ENCODE assay signal across 36 mouse cellular contexts in the genomic region with DNA sequence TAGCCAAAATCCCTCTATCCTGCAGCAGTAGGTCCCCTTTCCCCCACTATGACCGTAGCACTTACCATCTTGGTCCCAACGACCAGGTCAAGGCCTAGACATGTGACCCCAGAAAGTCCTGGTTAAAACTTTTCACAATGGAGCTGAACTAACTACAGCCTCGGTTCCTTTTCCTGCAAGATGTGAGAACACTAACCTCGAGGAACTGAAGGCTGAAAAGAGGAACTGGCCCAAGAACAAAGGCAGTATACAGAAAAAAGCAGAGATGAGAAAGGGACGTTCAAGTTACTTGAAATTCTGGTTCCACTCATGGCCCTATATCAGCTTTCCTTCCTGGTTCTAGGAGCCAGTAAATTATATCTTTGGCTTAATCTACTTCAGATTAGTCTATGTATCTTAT.
A peak's percentile ranks its signal among the peaks of the same experiment; 100 is the strongest.
DNase-seq lines count a peak whose midpoint lies in the region; ATAC-seq and TF ChIP-seq lines count a peak whose summit lies in the region.
"Had no signal": no experiment of that assay in that cellular context is flagged by ENCODE, and none has a peak within 500 bp of the region (broad histone marks: within the 10 kb centered on the region; RNA-seq: fewer than 3 reads in every experiment).

No protein-coding gene starts in this region.

- no peak for ATAC-seq in liver, embryonic 11.5 days (replicated peaks; ENCODE audit: low FRiP score)
- peak; percentile 71 to 74 for ATAC-seq in hematopoietic stem cell, adult 5-6 weeks (replicated peaks in 1 of 2; ENCODE audit: insufficient read depth in 1 of 2, low FRiP score in 2 of 2, low TSS enrichment in 1 of 2, low read depth in 1 of 2, poor library complexity in 2 of 2, severe bottlenecking in 2 of 2)
- ATAC-seq: activated CD4-positive, CD25-positive, alpha-beta regulatory T cell, adult 4 months; CD4-positive, CD25-positive, alpha-beta regulatory T cell, adult 4 months; forebrain, embryonic 14.5 days; inflammation-experienced regulatory T-cells, adult 6 months had no signal

- H3K36me3 ChIP-seq in liver, adult 2 months (ENCODE audit: control insufficient read depth, insufficient read depth, low read length), result no peaks in the 10 kb centered on the region
- no peaks in the 10 kb centered on the region for H3K36me3 ChIP-seq in liver, embryonic 11.5 days (ENCODE audit: control insufficient read depth, insufficient read depth, low read length)
- no peaks in the 10 kb centered on the region for H3K36me3 ChIP-seq in splenic B cell, adult 2 months (ENCODE audit: control insufficient read depth, insufficient read depth, low read length, poor library complexity, severe bottlenecking)
- H3K36me3 ChIP-seq: embryonic facial prominence, embryonic 12.5 days; heart, embryonic 12.5 days; kidney, embryonic 15.5 days; limb, embryonic 13.5 days; lung, embryonic 15.5 days; neural tube, embryonic 15.5 days had no signal

- peak; percentile 16 for DNase-seq in liver, adult 2 months (ENCODE audit: extremely low read depth, low read depth, low spot score)
- no peak for DNase-seq in liver, embryonic 11.5 days (ENCODE audit: low spot score)
- peak; percentile 20 to 40 for DNase-seq in spleen, postnatal 36 days (ENCODE audit: low spot score in 2 of 2)
- DNase-seq in spleen, adult 12 weeks (ENCODE audit: low spot score), result no peak
- peak; percentile 39 for DNase-seq in splenic B cell, adult 2 months (ENCODE audit: low read depth, low spot score)
- DNase-seq in retina, postnatal 1 day, result no peak
- no peak for DNase-seq in cerebellum, adult 11 months
- DNase-seq: adrenal gland, adult 2 months; adrenal gland, postnatal 36 days; cerebellum, adult 8-10 months; cerebellum, postnatal 36 days; embryo, embryonic 11 days; gastrocnemius, postnatal 25 days; heart, adult 2 months; heart, postnatal 4 days; kidney, adult 18-20 months; kidney, postnatal 36 days; midbrain, embryonic 14.5 days; thymus, adult 18-20 months; thymus, postnatal 25 days had no signal

- H3K9me3 ChIP-seq in liver, embryonic 11.5 days (ENCODE audit: control insufficient read depth, low read length), result no peaks in the 10 kb centered on the region
- H3K9me3 ChIP-seq: embryonic facial prominence, embryonic 12.5 days; heart, embryonic 12.5 days; kidney, embryonic 15.5 days; limb, embryonic 13.5 days; lung, embryonic 15.5 days; neural tube, embryonic 15.5 days had no signal

- H3K4me1 ChIP-seq in liver, adult 2 months (ENCODE audit: control insufficient read depth, insufficient read depth, low read length), result no peaks in the 10 kb centered on the region
- H3K4me1 ChIP-seq in liver, embryonic 11.5 days (replicated peaks; ENCODE audit: control insufficient read depth, insufficient read depth, low read length), result no peaks in the 10 kb centered on the region
- H3K4me1 ChIP-seq: embryonic facial prominence, embryonic 12.5 days; heart, embryonic 12.5 days; kidney, embryonic 15.5 days; limb, embryonic 13.5 days; lung, embryonic 15.5 days; neural tube, embryonic 15.5 days had no signal

- H3K4me3 ChIP-seq in liver, adult 2 months (ENCODE audit: insufficient read depth, low read depth, low read length), result no peak overlapping the region
- H3K4me3 ChIP-seq in liver, embryonic 11.5 days (ENCODE audit: low read depth, low read length), result no peak overlapping the region
- H3K4me3 ChIP-seq: embryonic facial prominence, embryonic 12.5 days; heart, adult 2 months; heart, embryonic 12.5 days; kidney, embryonic 15.5 days; layer of hippocampus, adult 2 months; limb, embryonic 13.5 days; lung, embryonic 15.5 days; megakaryocyte, embryonic 14.5 days; neural tube, embryonic 15.5 days had no signal

- WGBS in liver, adult 2 months, result 78% methylated on average over 5 of the region's 5 CpGs
- 50% methylated on average over 5 of the region's 5 CpGs for WGBS in liver, embryonic 11.5 days

- no peak for TF ChIP-seq POLR2A in liver, adult 2 months (IDR thresholded peaks at IDR 0.05; ENCODE audit: extremely low read depth, insufficient read depth, low read length)

- no peak overlapping the region for H3K27ac ChIP-seq in liver, adult 2 months (replicated peaks; ENCODE audit: insufficient read depth, low read depth, low read length)
- H3K27ac ChIP-seq in liver, embryonic 11.5 days (ENCODE audit: low read depth, low read length), result no peak overlapping the region
- H3K27ac ChIP-seq: embryonic facial prominence, embryonic 12.5 days; heart, adult 2 months; hindbrain, embryonic 14.5 days; kidney, embryonic 15.5 days; layer of hippocampus, adult 2 months; limb, embryonic 13.5 days; liver, embryonic 14.5 days; lung, embryonic 15.5 days; neural tube, embryonic 15.5 days; stomach, postnatal 0 days had no signal

- H3K4me2 ChIP-seq in liver, embryonic 11.5 days, result no peak overlapping the region
- H3K4me2 ChIP-seq: embryonic facial prominence, embryonic 12.5 days; heart, embryonic 12.5 days; hindbrain, embryonic 14.5 days; kidney, embryonic 15.5 days; limb, embryonic 13.5 days; lung, embryonic 15.5 days; neural tube, embryonic 15.5 days had no signal

- no peak for TF ChIP-seq CTCF in liver, adult 2 months (IDR thresholded peaks at IDR 0.05; ENCODE audit: low read depth, low read length)

- no peaks in the 10 kb centered on the region for H3K79me2 ChIP-seq in liver, adult 2 months (ENCODE audit: control insufficient read depth, insufficient read depth, low read length)

- H3K9ac ChIP-seq in liver, adult 2 months (ENCODE audit: low read depth, low read length), result no peak overlapping the region
- no peak overlapping the region for H3K9ac ChIP-seq in liver, embryonic 11.5 days (ENCODE audit: low read depth, low read length)
- H3K9ac ChIP-seq: embryonic facial prominence, embryonic 12.5 days; heart, embryonic 12.5 days; hindbrain, embryonic 14.5 days; kidney, embryonic 15.5 days; limb, embryonic 13.5 days; liver, embryonic 14.5 days; lung, embryonic 15.5 days; neural tube, embryonic 15.5 days had no signal

- H3K27me3 ChIP-seq in liver, adult 2 months (ENCODE audit: control insufficient read depth, insufficient read depth, low read length), result no peaks in the 10 kb centered on the region
- no peaks in the 10 kb centered on the region for H3K27me3 ChIP-seq in liver, embryonic 11.5 days (replicated peaks; ENCODE audit: control insufficient read depth, insufficient read depth, low read length)
- no peaks in the 10 kb centered on the region for H3K27me3 ChIP-seq in splenic B cell, adult 2 months (ENCODE audit: control insufficient read depth, insufficient read depth, low read length, poor library complexity, severe bottlenecking)
- H3K27me3 ChIP-seq: embryonic facial prominence, embryonic 12.5 days; heart, embryonic 12.5 days; kidney, embryonic 15.5 days; limb, embryonic 13.5 days; lung, embryonic 15.5 days; megakaryocyte, embryonic 14.5 days; neural tube, embryonic 15.5 days had no signal

Comparison
In these comparisons a context has a peak if more than half of its experiments do, and no peak if none do; other contexts are left out.
1. DNase-seq: peak in liver, adult 2 months (single experiment), spleen, postnatal 36 days (2 of 2) and splenic B cell, adult 2 months (single experiment); none in liver, embryonic 11.5 days (single experiment), spleen, adult 12 weeks (single experiment), retina, postnatal 1 day (single experiment) and cerebellum, adult 11 months (single experiment).